24 mouse cellular contexts compared by ENCODE assay signal in the genomic region with DNA sequence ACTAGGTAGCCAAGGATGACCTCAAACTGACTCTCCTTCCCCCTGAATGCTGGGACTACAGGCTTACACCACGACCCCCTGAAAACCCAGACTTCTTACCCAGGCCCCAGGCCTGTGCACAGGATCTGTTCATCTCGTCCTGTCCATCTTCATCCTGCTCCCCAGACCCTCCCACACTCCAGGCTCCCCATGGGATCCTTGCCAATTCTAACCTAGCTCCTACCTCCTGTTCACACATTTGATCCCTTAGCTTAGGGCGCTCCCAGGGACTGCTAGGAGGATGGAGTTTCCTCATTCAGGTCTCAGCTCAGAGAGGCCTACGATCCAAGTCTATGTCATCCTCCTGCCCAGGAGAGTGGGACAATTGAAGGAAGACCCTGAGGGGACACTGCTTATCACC.
DNase-seq lines count a peak whose midpoint lies in the region; ATAC-seq lines count a peak whose summit lies in the region.
"Had no signal": no experiment of that assay in that cellular context is flagged by ENCODE, and none has a peak within 500 bp of the region (broad histone marks: within the 10 kb centered on the region; RNA-seq: fewer than 3 reads in every experiment).

No protein-coding gene starts in this region.

- H3K9me3 ChIP-seq in heart, embryonic 12.5 days (replicated peaks): no peaks in the 10 kb centered on the region
- no peaks in the 10 kb centered on the region for H3K9me3 ChIP-seq in hindbrain, embryonic 15.5 days
- no peaks in the 10 kb centered on the region for H3K9me3 ChIP-seq in hindbrain, embryonic 14.5 days (ENCODE audit: control insufficient read depth, low read length)
- H3K9me3 ChIP-seq in midbrain, embryonic 11.5 days (ENCODE audit: control insufficient read depth, low read length): no peaks in the 10 kb centered on the region
- H3K9me3 ChIP-seq in midbrain, embryonic 14.5 days (ENCODE audit: control insufficient read depth, low read length): no peaks in the 10 kb centered on the region
- H3K9me3 ChIP-seq in neural tube, embryonic 15.5 days (replicated peaks): no peaks in the 10 kb centered on the region
- H3K9me3 ChIP-seq: embryonic facial prominence, embryonic 10.5 days; embryonic facial prominence, embryonic 12.5 days; forebrain, embryonic 13.5 days had no signal

- H3K4me3 ChIP-seq in heart, embryonic 12.5 days: no peak overlapping the region
- H3K4me3 ChIP-seq in hindbrain, embryonic 15.5 days: no peak overlapping the region
- H3K4me3 ChIP-seq in hindbrain, embryonic 14.5 days (replicated peaks; ENCODE audit: low read length): no peak overlapping the region
- no peak overlapping the region for H3K4me3 ChIP-seq in midbrain, embryonic 11.5 days (ENCODE audit: low read depth, low read length)
- no peak overlapping the region for H3K4me3 ChIP-seq in midbrain, embryonic 14.5 days (replicated peaks; ENCODE audit: low read depth, low read length)
- no peak overlapping the region for H3K4me3 ChIP-seq in neural tube, embryonic 15.5 days (replicated peaks)
- H3K4me3 ChIP-seq: embryonic facial prominence, embryonic 10.5 days; embryonic facial prominence, embryonic 12.5 days; forebrain, embryonic 13.5 days had no signal

- 62% methylated on average over 4 of the region's 4 CpGs for WGBS in heart, embryonic 12.5 days
- WGBS in hindbrain, embryonic 15.5 days: 92% methylated on average over 4 of the region's 4 CpGs
- 90% methylated on average over 4 of the region's 4 CpGs for WGBS in hindbrain, embryonic 14.5 days
- 84% methylated on average over 4 of the region's 4 CpGs for WGBS in midbrain, embryonic 11.5 days
- WGBS in midbrain, embryonic 14.5 days: 84% methylated on average over 4 of the region's 4 CpGs
- WGBS in neural tube, embryonic 15.5 days: 87% methylated on average over 4 of the region's 4 CpGs

- no peak overlapping the region for H3K27ac ChIP-seq in heart, embryonic 12.5 days (ENCODE audit: poor library complexity, severe bottlenecking)
- 0 out of 2 replicates have a peak overlapping the region, but pooled peaks have one; percentile 7 for H3K27ac ChIP-seq in hindbrain, embryonic 15.5 days (replicated peaks)
- H3K27ac ChIP-seq in hindbrain, embryonic 14.5 days: no peak overlapping the region
- H3K27ac ChIP-seq in midbrain, embryonic 11.5 days (ENCODE audit: low read depth, low read length): no peak overlapping the region
- no peak overlapping the region for H3K27ac ChIP-seq in midbrain, embryonic 14.5 days (replicated peaks; ENCODE audit: low read depth, low read length)
- H3K27ac ChIP-seq in neural tube, embryonic 15.5 days (replicated peaks): peak overlapping the region; percentile 43; the same call in 1 of the 2 replicates
- H3K27ac ChIP-seq: embryonic facial prominence, embryonic 10.5 days; embryonic facial prominence, embryonic 12.5 days; forebrain, embryonic 13.5 days had no signal

- no peaks in the 10 kb centered on the region for H3K27me3 ChIP-seq in heart, embryonic 12.5 days (replicated peaks)
- no peaks in the 10 kb centered on the region for H3K27me3 ChIP-seq in hindbrain, embryonic 15.5 days
- H3K27me3 ChIP-seq in hindbrain, embryonic 14.5 days (ENCODE audit: control insufficient read depth, insufficient read depth, low read length): no peaks in the 10 kb centered on the region
- H3K27me3 ChIP-seq in midbrain, embryonic 11.5 days (ENCODE audit: control insufficient read depth, insufficient read depth, low read length): no peaks in the 10 kb centered on the region
- no peaks in the 10 kb centered on the region for H3K27me3 ChIP-seq in midbrain, embryonic 14.5 days (ENCODE audit: control insufficient read depth, insufficient read depth, low read length)
- H3K27me3 ChIP-seq in neural tube, embryonic 15.5 days (replicated peaks): no peaks in the 10 kb centered on the region
- H3K27me3 ChIP-seq: CH12.LX; embryonic facial prominence, embryonic 12.5 days; forebrain, embryonic 13.5 days; Patski had no signal

- H3K9ac ChIP-seq in heart, embryonic 12.5 days: no peak overlapping the region
- H3K9ac ChIP-seq in hindbrain, embryonic 15.5 days: no peak overlapping the region
- H3K9ac ChIP-seq in hindbrain, embryonic 14.5 days: no peak overlapping the region
- H3K9ac ChIP-seq in midbrain, embryonic 11.5 days (ENCODE audit: low read length): no peak overlapping the region
- H3K9ac ChIP-seq in midbrain, embryonic 14.5 days (replicated peaks; ENCODE audit: low read length): no peak overlapping the region
- H3K9ac ChIP-seq in neural tube, embryonic 15.5 days (replicated peaks): no peak overlapping the region
- H3K9ac ChIP-seq: embryonic facial prominence, embryonic 12.5 days; forebrain, embryonic 13.5 days had no signal

- no peaks in the 10 kb centered on the region for H3K4me1 ChIP-seq in heart, embryonic 12.5 days (replicated peaks)
- H3K4me1 ChIP-seq in hindbrain, embryonic 15.5 days (replicated peaks): peaks cover 20% of the 10 kb centered on the region
- peaks cover 26% of the 10 kb centered on the region for H3K4me1 ChIP-seq in hindbrain, embryonic 14.5 days (replicated peaks; ENCODE audit: control insufficient read depth, insufficient read depth, low read length)
- no peaks in the 10 kb centered on the region for H3K4me1 ChIP-seq in midbrain, embryonic 11.5 days (ENCODE audit: control insufficient read depth, insufficient read depth, low read length)
- peaks cover 8% of the 10 kb centered on the region for H3K4me1 ChIP-seq in midbrain, embryonic 14.5 days (ENCODE audit: control insufficient read depth, insufficient read depth, low read length)
- peaks cover 33% of the 10 kb centered on the region for H3K4me1 ChIP-seq in neural tube, embryonic 15.5 days
- H3K4me1 ChIP-seq: embryonic facial prominence, embryonic 10.5 days; embryonic facial prominence, embryonic 12.5 days had no signal

- H3K36me3 ChIP-seq in heart, embryonic 12.5 days: no peaks in the 10 kb centered on the region
- H3K36me3 ChIP-seq in hindbrain, embryonic 15.5 days: no peaks in the 10 kb centered on the region
- no peaks in the 10 kb centered on the region for H3K36me3 ChIP-seq in hindbrain, embryonic 14.5 days (replicated peaks; ENCODE audit: control insufficient read depth, insufficient read depth)
- no peaks in the 10 kb centered on the region for H3K36me3 ChIP-seq in midbrain, embryonic 11.5 days (ENCODE audit: control insufficient read depth, insufficient read depth, low read length)
- no peaks in the 10 kb centered on the region for H3K36me3 ChIP-seq in midbrain, embryonic 14.5 days (ENCODE audit: control insufficient read depth, insufficient read depth, low read length)
- H3K36me3 ChIP-seq in neural tube, embryonic 15.5 days: no peaks in the 10 kb centered on the region
- H3K36me3 ChIP-seq: embryonic facial prominence, embryonic 10.5 days; embryonic facial prominence, embryonic 12.5 days; G1E had no signal

- H3K4me2 ChIP-seq in heart, embryonic 12.5 days: no peak overlapping the region
- H3K4me2 ChIP-seq in hindbrain, embryonic 15.5 days: no peak overlapping the region
- H3K4me2 ChIP-seq in hindbrain, embryonic 14.5 days (replicated peaks): no peak overlapping the region
- H3K4me2 ChIP-seq in midbrain, embryonic 11.5 days: no peak overlapping the region
- no peak overlapping the region for H3K4me2 ChIP-seq in midbrain, embryonic 14.5 days (ENCODE audit: low read length)
- no peak overlapping the region for H3K4me2 ChIP-seq in neural tube, embryonic 15.5 days
- H3K4me2 ChIP-seq: embryonic facial prominence, embryonic 12.5 days; forebrain, embryonic 13.5 days had no signal

- ATAC-seq in heart, embryonic 12.5 days (ENCODE audit: insufficient number of reproducible peaks, low FRiP score): no peak
- ATAC-seq in hindbrain, embryonic 15.5 days (ENCODE audit: low FRiP score, low read depth): no peak
- no peak for ATAC-seq in hindbrain, embryonic 14.5 days (ENCODE audit: low FRiP score)
- no peak for ATAC-seq in midbrain, embryonic 11.5 days (ENCODE audit: low FRiP score)
- no peak for ATAC-seq in midbrain, embryonic 14.5 days (ENCODE audit: low FRiP score, low TSS enrichment)
- ATAC-seq in neural tube, embryonic 15.5 days (ENCODE audit: low FRiP score): no peak
- ATAC-seq: activated CD4-positive, CD25-positive, alpha-beta regulatory T cell, adult 4 months; CD4-positive, CD25-positive, alpha-beta regulatory T cell, adult 4 months; forebrain, embryonic 13.5 days; Patski had no signal

- peak; percentile 64 for DNase-seq in heart, adult 11 months
- no peak for DNase-seq in hindbrain, embryonic 14.5 days (ENCODE audit: low spot score)
- DNase-seq in midbrain, embryonic 11.5 days (ENCODE audit: low spot score, missing footprints): peak; percentile 70
- no peak for DNase-seq in midbrain, embryonic 14.5 days
- DNase-seq: adrenal gland, adult 8-10 months; adrenal gland, postnatal 14 days; adrenal gland, postnatal 36 days; B cell, adult 2 months; cerebellum, adult 11-12 months; cerebellum, adult 2 months; cerebellum, adult 9-10 months; cerebellum, postnatal 10 days; cerebellum, postnatal 25 days had no signal

Comparison
In these comparisons a context has a peak if more than half of its experiments do, and no peak if none do; other contexts are left out.
1. DNase-seq: peak in heart, adult 11 months (single experiment) and midbrain, embryonic 11.5 days (single experiment); none in hindbrain, embryonic 14.5 days (single experiment) and midbrain, embryonic 14.5 days (single experiment).
2. H3K27ac ChIP-seq: peak in hindbrain, embryonic 15.5 days (single experiment) and neural tube, embryonic 15.5 days (single experiment); none in heart, embryonic 12.5 days (single experiment), hindbrain, embryonic 14.5 days (single experiment), midbrain, embryonic 11.5 days (single experiment) and midbrain, embryonic 14.5 days (single experiment).